Mouse (Mus musculus) erythroblast, embryonic 14.5 days (primary cell): ENCODE data around the gene Stk4. TPM values are rescaled to one million over a fixed set of nuclear protein-coding genes. Genes with fewer than 3 reads are reported as not detected.
"Not testable (repeated sequence)": the region's sequence is repeated elsewhere in the genome, so short reads cannot be mapped to it uniquely, and the experiment has no call there.

Source experiments
- H3K27me3 ChIP-seq: 2 replicates; pipeline ENCODE4 v1.6.1; 2012; ENCODE audit warnings: inconsistent platforms; ENCODE audit not compliant: control insufficient read depth
- H3K36me3 ChIP-seq: 2 replicates; pipeline ENCODE4 v1.6.1; 2012; ENCODE audit warnings: mild to moderate bottlenecking, inconsistent platforms; ENCODE audit not compliant: control insufficient read depth
- H3K4me1 ChIP-seq: 2 replicates; pipeline ENCODE4 v1.6.1; 2012; ENCODE audit warnings: inconsistent platforms; ENCODE audit not compliant: control insufficient read depth
- H3K4me3 ChIP-seq: replicated peaks from 2 replicates; pipeline ENCODE3; 2012; ENCODE audit warnings: moderate library complexity, mild to moderate bottlenecking, inconsistent platforms
- H3K9me3 ChIP-seq: 2 replicates; pipeline ENCODE4 v1.6.1; 2012; ENCODE audit warnings: low read length, inconsistent platforms, mixed read lengths; ENCODE audit not compliant: control insufficient read depth
- GATA1 ChIP-seq: IDR thresholded peaks from 2 replicates; pipeline ENCODE4 v1.6.1; 2012; ENCODE audit warnings: low read length, inconsistent platforms, mixed read lengths
- TAL1 ChIP-seq: IDR thresholded peaks from 3 replicates; pipeline ENCODE4 v1.6.1; 2012; ENCODE audit warnings: low read length, inconsistent platforms, mixed read lengths
- polyA plus RNA-seq: library from polyadenylated mRNA; stranded (reverse); fragments of >175 nt; gene quantifications from 2 replicates; pipeline ENCODE4 v1.2.3, GENCODE M21; 2012

The Stk4 gene
- polyA plus RNA-seq, 1 experiment, result 0.71 TPM

DNA sequence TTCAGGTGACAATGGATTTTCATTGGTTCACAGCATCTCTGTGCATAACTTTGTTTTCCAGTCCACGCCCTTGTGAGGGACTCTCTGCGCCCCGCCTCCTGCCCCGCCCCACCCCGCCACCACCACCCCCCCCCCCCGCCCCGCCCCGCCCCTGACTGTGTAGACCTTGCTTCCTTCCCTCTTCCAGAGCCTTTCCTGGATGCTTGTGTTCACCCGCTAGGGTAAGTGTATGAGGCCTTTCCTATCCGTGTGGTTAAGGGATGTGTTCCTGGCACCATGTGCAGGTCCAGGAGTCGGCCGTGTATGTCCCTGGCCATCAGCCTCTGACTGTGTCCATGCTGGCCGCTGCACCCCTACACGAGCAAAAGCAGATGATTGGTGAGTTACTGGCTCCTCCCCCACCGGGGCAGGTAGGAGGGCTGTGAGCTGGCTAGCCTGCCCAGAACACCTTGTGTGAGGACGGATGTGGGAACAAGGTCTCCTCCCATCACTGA, 22.9 kb upstream of the Stk4 start:
- no peaks in the 10 kb centered on the region for H3K27me3 ChIP-seq
- peaks cover 5% of the 10 kb centered on the region for H3K4me1 ChIP-seq
- no peaks in the 10 kb centered on the region for H3K9me3 ChIP-seq
- TF ChIP-seq GATA1, result no peak
- TF ChIP-seq TAL1, result no peak
- H3K36me3 ChIP-seq, result peaks cover 5% of the 10 kb centered on the region
- peak overlapping the region; percentile 51 for H3K4me3 ChIP-seq

DNA sequence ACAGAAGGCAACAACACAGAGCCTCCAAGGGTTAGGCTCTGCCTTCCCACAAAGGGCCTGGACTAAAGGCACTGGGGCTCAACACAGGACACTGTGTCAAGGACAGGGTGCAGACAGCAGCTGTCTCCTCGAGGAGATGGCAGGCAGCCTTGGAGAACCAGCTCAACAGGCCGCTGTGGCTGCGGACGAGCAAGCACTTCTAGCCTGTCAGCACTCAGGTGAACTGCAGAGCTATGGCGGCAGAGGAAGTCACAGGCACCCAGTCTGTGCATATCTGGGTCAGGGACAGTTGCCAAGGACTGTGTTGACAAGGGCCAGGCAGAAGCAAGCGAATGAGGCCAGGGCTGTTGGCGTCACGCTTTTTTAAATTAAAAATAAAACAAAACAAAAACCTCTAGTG, 16.4 kb upstream of the Stk4 start:
- TF ChIP-seq GATA1 (no peak), TAL1 (no peak)
- no peaks in the 10 kb centered on the region for H3K4me1 ChIP-seq
- peaks cover 63% of the 10 kb centered on the region for H3K36me3 ChIP-seq
- no peaks in the 10 kb centered on the region for H3K9me3 ChIP-seq
- H3K4me3 ChIP-seq, result no peak overlapping the region
- H3K27me3 ChIP-seq, result no peaks in the 10 kb centered on the region

DNA sequence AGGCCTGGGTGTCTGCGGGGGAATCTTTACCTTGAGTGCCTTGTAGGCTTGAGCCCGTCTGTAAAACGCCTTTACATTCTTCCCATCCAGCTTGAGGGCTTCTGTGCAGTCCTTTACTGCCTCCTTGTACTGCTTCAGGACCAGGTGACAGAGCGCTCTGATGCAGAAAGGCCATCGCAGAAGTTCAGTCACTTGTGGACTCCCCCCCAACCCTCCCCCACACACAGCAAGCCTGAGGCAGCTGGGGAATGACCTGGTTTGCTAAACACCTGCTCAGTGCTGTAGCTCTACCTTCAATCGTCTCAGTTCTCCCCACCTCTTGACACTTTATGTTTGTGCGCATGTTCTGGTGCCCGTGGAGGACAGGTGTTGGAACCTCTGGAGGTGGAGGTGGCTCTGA, 15.5 kb upstream of the Stk4 start:
- Histone ChIP-seq H3K4me3 (no peak overlapping the region), H3K36me3 (peaks cover 72% of the 10 kb centered on the region), H3K4me1 (no peaks in the 10 kb centered on the region), H3K9me3 (no peaks in the 10 kb centered on the region), H3K27me3 (no peaks in the 10 kb centered on the region)
- no peak for TF ChIP-seq GATA1
- TF ChIP-seq TAL1, result no peak

DNA sequence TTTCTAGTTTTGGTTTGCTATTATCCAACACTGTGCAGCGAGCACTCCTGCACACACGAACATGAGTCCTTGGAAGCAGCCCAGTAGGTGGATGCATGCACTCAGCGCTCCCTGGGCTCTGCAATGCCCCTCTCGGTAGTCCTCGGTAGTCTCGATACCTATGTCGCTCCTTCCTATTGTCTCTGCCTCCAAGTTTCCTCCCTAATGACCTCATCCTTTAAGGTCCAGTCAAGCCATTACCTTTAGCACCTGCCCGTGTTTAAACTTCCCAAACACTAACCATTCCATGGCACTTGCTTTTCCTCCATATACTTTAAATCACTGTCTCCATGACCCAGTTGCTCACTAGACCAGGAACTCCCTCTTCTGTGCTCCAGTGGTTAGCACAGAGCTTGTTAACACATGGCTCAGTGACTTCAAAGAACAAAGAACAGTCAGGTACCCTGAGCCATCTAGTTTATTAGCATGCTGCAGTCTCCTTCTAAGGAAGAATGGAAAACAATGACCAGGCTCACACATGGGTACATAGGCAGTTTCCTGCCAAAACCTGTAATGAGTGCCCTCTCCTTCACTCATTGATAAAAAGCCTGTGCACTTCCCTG, 10.4 kb upstream of the Stk4 start:
- no peaks in the 10 kb centered on the region for H3K4me1 ChIP-seq
- TF ChIP-seq GATA1, result no peak
- no peak for TF ChIP-seq TAL1
- no peaks in the 10 kb centered on the region for H3K27me3 ChIP-seq
- H3K4me3 ChIP-seq, result no peak overlapping the region
- peaks cover 91% of the 10 kb centered on the region for H3K36me3 ChIP-seq
- H3K9me3 ChIP-seq, result no peaks in the 10 kb centered on the region

DNA sequence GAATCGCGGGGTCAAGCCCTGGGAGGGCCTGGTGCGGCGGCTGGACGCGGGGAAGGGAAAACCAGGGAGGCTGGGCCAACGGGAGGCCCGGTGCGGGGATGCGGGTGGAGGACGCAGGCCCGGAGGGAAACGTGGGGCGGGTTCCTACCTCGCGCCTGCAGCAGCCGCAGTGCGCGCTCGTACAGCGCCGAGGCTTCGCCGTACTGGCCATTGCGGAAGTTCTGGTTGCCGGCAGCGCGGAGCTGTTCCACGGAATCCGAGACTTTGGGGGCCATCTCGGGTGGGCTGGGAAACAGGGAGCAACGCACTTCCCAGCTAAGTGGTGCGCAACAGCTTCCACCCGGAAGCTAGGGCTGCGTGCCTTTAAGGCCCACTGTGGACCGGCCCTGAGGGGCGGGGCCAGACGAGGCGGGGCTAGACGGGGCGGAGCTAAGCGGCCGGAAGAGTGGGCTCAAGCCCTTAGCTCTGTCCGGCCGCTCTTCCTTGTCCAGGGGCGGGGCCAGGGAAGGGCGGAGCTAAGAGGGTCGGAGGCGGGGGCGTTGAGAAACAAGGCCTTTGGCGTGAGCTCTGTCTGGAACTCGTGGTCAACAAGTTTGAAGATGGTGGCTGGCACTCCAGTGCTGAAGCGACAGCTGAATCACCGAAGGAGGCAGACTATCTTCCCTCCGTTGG, 779 bp downstream of the Stk4 start, which contains the start of gene Tomm34:
Tomm34 (minus strand) TSS at position 405 of the 672 bp plus-strand sequence.
- no peaks in the 10 kb centered on the region for H3K27me3 ChIP-seq
- peaks cover 11% of the 10 kb centered on the region for H3K36me3 ChIP-seq
- TF ChIP-seq TAL1 (no peak), GATA1 (no peak)
- no peaks in the 10 kb centered on the region for H3K9me3 ChIP-seq
- peak within 1 kb of the TSS; percentile 95 for H3K4me3 ChIP-seq
- H3K4me1 ChIP-seq, result peaks cover 56% of the 10 kb centered on the region

DNA sequence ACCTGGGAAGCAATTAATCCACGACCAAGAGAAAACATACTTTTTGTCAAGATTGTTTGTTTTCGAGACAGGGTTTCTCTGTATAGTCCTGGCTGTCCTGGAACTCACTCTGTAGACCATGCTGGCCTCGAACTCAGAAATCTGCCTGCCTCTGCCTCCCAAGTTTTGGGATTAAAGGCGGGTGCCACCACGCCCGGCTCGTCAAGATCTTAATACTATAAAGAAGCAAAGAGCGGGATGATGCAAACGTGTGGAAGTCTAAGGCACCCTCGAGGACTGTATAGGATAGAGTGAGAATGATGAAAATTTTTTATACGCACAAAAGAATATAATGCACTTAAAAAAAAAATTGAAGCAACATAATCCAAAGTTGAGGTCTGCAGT, 1.3 kb downstream of the Stk4 start:
- Histone ChIP-seq H3K4me1 (peaks cover 61% of the 10 kb centered on the region), H3K4me3 (peak overlapping the region; percentile 95)
- H3K9me3 ChIP-seq, H3K27me3 ChIP-seq, H3K36me3 ChIP-seq: not testable (repeated sequence)

DNA sequence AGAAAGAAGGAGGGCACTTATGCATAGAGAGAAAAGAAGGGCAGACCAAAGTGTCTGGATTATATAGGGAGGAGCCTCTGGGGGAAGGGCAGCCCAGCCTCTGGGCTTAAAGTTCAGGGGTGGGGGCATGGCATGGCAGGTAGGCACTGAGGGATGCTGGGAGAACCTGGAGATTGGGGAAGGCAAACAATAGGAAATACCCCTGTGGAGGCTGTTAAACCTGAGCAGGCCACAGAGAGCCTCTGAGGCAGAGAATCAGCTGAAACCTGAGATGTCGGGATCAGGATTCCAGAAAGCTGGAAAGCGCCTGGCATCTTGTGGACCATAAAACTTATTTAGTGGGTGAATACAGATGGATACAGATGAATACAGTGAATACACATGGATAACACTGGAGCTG, 2.0 kb downstream of the Stk4 start:
- Histone ChIP-seq H3K4me1 (peaks cover 65% of the 10 kb centered on the region), H3K4me3 (no peak overlapping the region), H3K36me3 (peaks cover 8% of the 10 kb centered on the region), H3K27me3 (no peaks in the 10 kb centered on the region), H3K9me3 (no peaks in the 10 kb centered on the region)
- TF ChIP-seq GATA1 (no peak), TAL1 (no peak)

DNA sequence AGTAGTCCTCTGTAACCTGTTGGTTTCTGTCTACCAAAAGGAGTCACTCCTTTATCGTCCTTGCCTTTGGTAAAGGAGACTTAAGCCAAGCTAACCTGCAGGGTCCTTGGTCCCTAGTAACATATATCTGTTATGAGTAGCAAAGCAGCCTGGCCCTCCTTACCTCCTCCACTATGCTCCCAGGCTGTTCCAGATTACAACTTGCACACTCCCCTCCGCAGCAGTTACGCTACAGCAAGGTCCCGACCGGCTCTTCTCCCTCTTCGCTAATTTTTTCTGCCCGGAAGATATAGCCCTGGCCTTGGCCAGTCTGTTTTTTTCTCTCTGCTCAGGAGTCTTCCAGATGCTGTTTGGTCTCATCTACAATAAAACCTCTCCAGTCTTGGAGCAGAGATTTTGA, 3.0 kb downstream of the Stk4 start:
- peaks cover 6% of the 10 kb centered on the region for H3K36me3 ChIP-seq
- no peak for TF ChIP-seq TAL1
- no peak for TF ChIP-seq GATA1
- H3K9me3 ChIP-seq, result no peaks in the 10 kb centered on the region
- H3K4me1 ChIP-seq, result peaks cover 65% of the 10 kb centered on the region
- no peak overlapping the region for H3K4me3 ChIP-seq
- H3K27me3 ChIP-seq, result no peaks in the 10 kb centered on the region

DNA sequence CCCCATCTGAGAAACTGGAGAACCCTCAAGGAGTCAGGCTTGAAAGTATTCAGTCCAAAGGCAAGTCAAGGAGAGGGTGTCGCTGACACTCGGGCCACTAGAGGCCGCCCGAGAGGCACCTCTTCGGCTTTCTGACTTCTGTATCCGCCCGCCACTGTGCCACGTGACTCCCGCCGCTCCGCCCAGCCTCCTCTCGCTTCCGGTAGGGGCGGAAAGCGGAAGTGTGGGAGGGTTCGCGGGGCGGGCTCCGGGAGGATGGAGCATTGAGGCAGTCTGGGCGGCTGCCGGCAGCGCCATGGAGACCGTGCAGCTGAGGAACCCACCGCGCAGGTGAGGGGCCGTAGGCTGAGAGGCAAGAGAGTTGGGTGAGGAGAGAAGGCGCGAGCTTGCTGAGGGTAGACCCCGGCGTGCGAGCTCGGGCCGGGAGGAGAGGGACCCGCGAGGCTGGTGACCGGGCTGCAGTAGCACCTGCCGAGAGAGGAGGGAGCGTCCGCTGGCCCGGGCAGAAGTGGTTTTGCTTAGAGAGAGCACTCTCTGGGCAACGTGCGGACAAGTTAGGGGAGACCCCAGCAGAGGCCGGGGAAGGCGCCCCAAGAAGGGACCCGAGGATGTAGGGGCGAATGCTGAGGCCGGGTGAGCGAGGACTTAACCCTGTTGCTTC, 3.9 kb downstream of the Stk4 start:
- H3K4me3 ChIP-seq, result peak overlapping the region; percentile 97
- peaks cover 66% of the 10 kb centered on the region for H3K4me1 ChIP-seq
- H3K36me3 ChIP-seq, result peaks cover 5% of the 10 kb centered on the region
- H3K9me3 ChIP-seq, result no peaks in the 10 kb centered on the region
- TF ChIP-seq TAL1 (no peak), GATA1 (no peak)
- no peaks in the 10 kb centered on the region for H3K27me3 ChIP-seq
